Mouse (Mus musculus) MEL (cell line): ENCODE data around the gene Fto. TPM values are rescaled to one million over a fixed set of nuclear protein-coding genes. Genes with fewer than 3 reads are reported as not detected.

Source experiments
- DNase-seq: peaks from one replicate; pipeline ENCODE4 v3.0.0; 2011; ENCODE audit warnings: low read depth, low spot score
- H3K27ac ChIP-seq: 2 replicates; pipeline ENCODE4 v1.5.1; 2012; ENCODE audit warnings: low read depth, mild to moderate bottlenecking, control low read depth, low read length, moderate library complexity; ENCODE audit not compliant: control insufficient read depth
- H3K27me3 ChIP-seq, 2 experiments: fragments of 150-350 bp in 1 of 2; sonication (generic) in 1 of 2; 2 replicates each; pipeline ENCODE4 v1.6.1; 2012; ENCODE audit warnings: low read length in 2 of 2, mild to moderate bottlenecking in 2 of 2, improper control_type of control experiment in 1 of 2, moderate library complexity in 1 of 2; ENCODE audit not compliant: insufficient read depth in 2 of 2, control insufficient read depth in 1 of 2
- H3K36me3 ChIP-seq, 2 experiments: 2 replicates each; pipeline ENCODE4 v1.6.1; 2012 to 2014; ENCODE audit warnings: low read length in 2 of 2, improper control_type of control experiment in 1 of 2, inconsistent platforms in 1 of 2, mild to moderate bottlenecking in 1 of 2; ENCODE audit not compliant: insufficient read depth in 2 of 2, control insufficient read depth in 1 of 2
- H3K4me1 ChIP-seq, 2 experiments: fragments of 150-350 bp in 1 of 2; sonication (generic) in 1 of 2; 2 replicates each; pipeline ENCODE4 v1.6.1; 2012; ENCODE audit warnings: low read length in 2 of 2, improper control_type of control experiment in 1 of 2, mild to moderate bottlenecking in 1 of 2; ENCODE audit not compliant: insufficient read depth in 2 of 2, control insufficient read depth in 1 of 2
- H3K4me3 ChIP-seq, 2 experiments: fragments of 150-350 bp in 1 of 2; sonication (generic) in 1 of 2; 2 replicates each; pipeline ENCODE4 v1.5.1; 2012; ENCODE audit warnings: low read depth in 2 of 2, low read length in 2 of 2, mild to moderate bottlenecking in 2 of 2, moderate library complexity in 2 of 2, control low read depth in 1 of 2, improper control_type of control experiment in 1 of 2; ENCODE audit not compliant: control insufficient read depth in 1 of 2, insufficient read depth in 1 of 2
- H3K79me2 ChIP-seq: 2 replicates; pipeline ENCODE4 v1.6.1; 2012; ENCODE audit warnings: mild to moderate bottlenecking, low read length, moderate library complexity; ENCODE audit not compliant: control insufficient read depth, poor library complexity, insufficient read depth
- H3K9ac ChIP-seq: 2 replicates; pipeline ENCODE4 v1.6.1; 2012; ENCODE audit warnings: low read depth, mild to moderate bottlenecking, control low read depth, low read length, moderate library complexity; ENCODE audit not compliant: control insufficient read depth, poor library complexity, severe bottlenecking
- H3K9me3 ChIP-seq: fragments of 150-350 bp; sonication (generic); replicated peaks from 2 replicates; pipeline ENCODE4 v1.6.1; 2012; ENCODE audit warnings: mild to moderate bottlenecking, low read length, improper control_type of control experiment, moderate library complexity; ENCODE audit not compliant: insufficient read depth
- BHLHE40 ChIP-seq: IDR thresholded peaks from 2 replicates; pipeline ENCODE4 v1.6.1; 2012; ENCODE audit warnings: low read depth, mild to moderate bottlenecking, inconsistent platforms, low read length, improper control_type of control experiment, borderline replicate concordance
- CHD2 ChIP-seq: IDR thresholded peaks from 2 replicates; pipeline ENCODE4 v1.6.1; 2011; ENCODE audit warnings: low read length, improper control_type of control experiment
- E2F4 ChIP-seq: IDR thresholded peaks from 2 replicates; pipeline ENCODE4 v1.6.1; 2011; ENCODE audit warnings: low read depth, low read length, improper control_type of control experiment, borderline replicate concordance
- EP300 ChIP-seq, 2 experiments: IDR thresholded peaks; 2 replicates each; pipeline ENCODE4 v1.6.1; 2011; ENCODE audit warnings: improper control_type of control experiment in 2 of 2, low read length in 2 of 2, low read depth in 1 of 2, mild to moderate bottlenecking in 1 of 2
- ETS1 ChIP-seq: IDR thresholded peaks from 2 replicates; pipeline ENCODE4 v1.6.1; 2012; ENCODE audit warnings: low read depth, mild to moderate bottlenecking, inconsistent platforms, low read length, improper control_type of control experiment, moderate library complexity
- HCFC1 ChIP-seq: IDR thresholded peaks from 2 replicates; pipeline ENCODE4 v1.6.1; 2012; ENCODE audit warnings: low read depth, mild to moderate bottlenecking, inconsistent platforms, low read length, improper control_type of control experiment, moderate library complexity
- JUND ChIP-seq: IDR thresholded peaks from 2 replicates; pipeline ENCODE4 v1.6.1; 2011; ENCODE audit warnings: low read depth, mild to moderate bottlenecking, improper control_type of control experiment, low read length
- KAT2A ChIP-seq: conservative IDR thresholded peaks from 2 replicates; pipeline ENCODE4 v1.6.1; 2012; ENCODE audit warnings: low read depth, low read length, improper control_type of control experiment, inconsistent platforms
- MAZ ChIP-seq: IDR thresholded peaks from 2 replicates; pipeline ENCODE4 v1.6.1; 2012; ENCODE audit warnings: low read depth, mild to moderate bottlenecking, inconsistent platforms, low read length, improper control_type of control experiment
- MEF2A ChIP-seq: IDR thresholded peaks from 2 replicates; pipeline ENCODE4 v1.6.1; 2014; ENCODE audit warnings: low read depth, mild to moderate bottlenecking, inconsistent platforms, low read length, improper control_type of control experiment; ENCODE audit not compliant: poor library complexity, insufficient replicate concordance, severe bottlenecking; ENCODE audit errors: extremely low read depth
- MYB ChIP-seq: IDR thresholded peaks from 2 replicates; pipeline ENCODE4 v1.6.1; 2011; ENCODE audit warnings: mild to moderate bottlenecking, low read depth, low read length, improper control_type of control experiment
- MYC ChIP-seq: IDR thresholded peaks from 2 replicates; pipeline ENCODE4 v1.6.1; 2011; ENCODE audit warnings: low read depth, mild to moderate bottlenecking, low read length, improper control_type of control experiment, moderate library complexity
- POLR2AphosphoS2 ChIP-seq: IDR thresholded peaks from 2 replicates; pipeline ENCODE4 v1.6.1; 2011; ENCODE audit warnings: low read length, improper control_type of control experiment
- RAD21 ChIP-seq: IDR thresholded peaks from 2 replicates; pipeline ENCODE4 v1.6.1; 2011; ENCODE audit warnings: mild to moderate bottlenecking, low read depth, low read length, improper control_type of control experiment
- SIN3A ChIP-seq: IDR thresholded peaks from 2 replicates; pipeline ENCODE4 v1.6.1; 2012; ENCODE audit warnings: low read length, improper control_type of control experiment, inconsistent platforms
- TAL1 ChIP-seq: IDR thresholded peaks from 2 replicates; pipeline ENCODE4 v1.6.1; 2012; ENCODE audit warnings: mild to moderate bottlenecking, inconsistent platforms, low read length, moderate library complexity, mixed read lengths
- TCF12 ChIP-seq: IDR thresholded peaks from 2 replicates; pipeline ENCODE4 v1.6.1; 2014; ENCODE audit warnings: low read depth, mild to moderate bottlenecking, inconsistent platforms, low read length, improper control_type of control experiment, moderate library complexity
- UBTF ChIP-seq: IDR thresholded peaks from 2 replicates; pipeline ENCODE4 v1.6.1; 2012; ENCODE audit warnings: low read depth, mild to moderate bottlenecking, inconsistent platforms, low read length, improper control_type of control experiment, moderate library complexity, borderline replicate concordance; ENCODE audit not compliant: insufficient read depth
- USF1 ChIP-seq: IDR thresholded peaks from 2 replicates; pipeline ENCODE4 v1.6.1; 2014; ENCODE audit warnings: low read depth, mild to moderate bottlenecking, inconsistent platforms, low read length, improper control_type of control experiment, moderate library complexity
- ZC3H11A ChIP-seq: IDR thresholded peaks from 2 replicates; pipeline ENCODE4 v1.6.1; 2012; ENCODE audit warnings: low read depth, mild to moderate bottlenecking, inconsistent platforms, low read length, improper control_type of control experiment
- ZKSCAN1 ChIP-seq: IDR thresholded peaks from 2 replicates; pipeline ENCODE4 v1.6.1; 2012; ENCODE audit warnings: low read depth, mild to moderate bottlenecking, inconsistent platforms, low read length, improper control_type of control experiment, moderate library complexity
- ZMIZ1 ChIP-seq: IDR thresholded peaks from 2 replicates; pipeline ENCODE4 v1.6.1; 2012; ENCODE audit warnings: low read depth, mild to moderate bottlenecking, inconsistent platforms, low read length, improper control_type of control experiment, moderate library complexity
- ZNF384 ChIP-seq: IDR thresholded peaks from 2 replicates; pipeline ENCODE4 v1.6.1; 2012; ENCODE audit warnings: low read depth, mild to moderate bottlenecking, inconsistent platforms, low read length, improper control_type of control experiment
- polyA plus RNA-seq, 2 experiments: library from polyadenylated mRNA; stranded (reverse) in 1 of 2; unstranded in 1 of 2; fragments of >175 nt in 1 of 2; fragments of >200 nt in 1 of 2; gene quantifications; 2 replicates each; pipeline versions ENCODE4 v1.2.1 to v1.2.4; 2012; ENCODE audit warnings: low replicate concordance in 2 of 2, low read depth in 1 of 2; ENCODE audit not compliant: insufficient read length in 2 of 2, insufficient read depth in 1 of 2, missing spikeins in 1 of 2
- total RNA-seq: library from RNA; depleted of rRNA; stranded (reverse); fragments of 300-350 nt; gene quantifications from 2 replicates; pipeline ENCODE4 v1.2.3, GENCODE M21; 2012

Fto gene
- total and polyA plus RNA-seq, 3 experiments = 13.5 to 41.1 TPM; not detected in 1

- no peak for DNase-seq
- TF ChIP-seq ZC3H11A (no peak), E2F4 (no peak), MYC (no peak), POLR2AphosphoS2 (no peak), UBTF (no peak), ETS1 (no peak), KAT2A (no peak), CHD2 (no peak), HCFC1 (no peak)
- TF ChIP-seq, all 39 proteins: peak for 0
- Histone ChIP-seq H3K36me3 (no peaks in the 10 kb centered on the region), H3K9me3 (no peaks in the 10 kb centered on the region), H3K27ac (no peak overlapping the region), H3K9ac (no peak overlapping the region), H3K79me2 (no peaks in the 10 kb centered on the region), H3K4me3 (no peak overlapping the region), H3K4me1 (no peaks in the 10 kb centered on the region; a peak in 1 of 4 replicates), H3K27me3 (no peaks in the 10 kb centered on the region; a peak in 1 of 4 replicates)
These were observed 293.8 kb downstream of the Fto start for GRCm38 (mm10) chr8:91607091-91607490.

GRCm38 (mm10) chr8:91611191-91611590 is 297.9 kb downstream of the Fto start:
- Histone ChIP-seq H3K9me3 (no peaks in the 10 kb centered on the region), H3K27ac (no peak overlapping the region), H3K9ac (no peak overlapping the region), H3K27me3 (no peaks in the 10 kb centered on the region), H3K4me1 (no peaks in the 10 kb centered on the region; a peak in 1 of 4 replicates), H3K4me3 (no peak overlapping the region), H3K79me2 (no peaks in the 10 kb centered on the region), H3K36me3 (no peaks in the 10 kb centered on the region)
- no peak for DNase-seq
- TF ChIP-seq TAL1 (no peak), BHLHE40 (no peak), E2F4 (no peak), TCF12 (no peak), ETS1 (no peak), SIN3A (no peak), MAZ (no peak), HCFC1 (no peak), ZMIZ1 (no peak), ZKSCAN1 (no peak), EP300 (IDR thresholded peaks at IDR 0.05; ENCODE audit: low read depth in 1 of 2, low read length in 2 of 2) (no peak), ZC3H11A (no peak), ZNF384 (no peak), JUND (no peak), USF1 (no peak), MEF2A (no peak), RAD21 (no peak), MYB (no peak)
